Mouse (Mus musculus) frontal cortex, postnatal 25 days (tissue): ENCODE measurements around the gene Wipi1.
"Not testable (repeated sequence)": the region's sequence is repeated elsewhere in the genome, so short reads cannot be mapped to it uniquely, and the experiment has no call there.

ENCODE experiments used
- DNase-seq, 2 experiments: peaks; one replicate each; pipeline ENCODE4 v3.0.0; 2022; ENCODE audit warnings: low spot score in 2 of 2

Wipi1 gene

DNA sequence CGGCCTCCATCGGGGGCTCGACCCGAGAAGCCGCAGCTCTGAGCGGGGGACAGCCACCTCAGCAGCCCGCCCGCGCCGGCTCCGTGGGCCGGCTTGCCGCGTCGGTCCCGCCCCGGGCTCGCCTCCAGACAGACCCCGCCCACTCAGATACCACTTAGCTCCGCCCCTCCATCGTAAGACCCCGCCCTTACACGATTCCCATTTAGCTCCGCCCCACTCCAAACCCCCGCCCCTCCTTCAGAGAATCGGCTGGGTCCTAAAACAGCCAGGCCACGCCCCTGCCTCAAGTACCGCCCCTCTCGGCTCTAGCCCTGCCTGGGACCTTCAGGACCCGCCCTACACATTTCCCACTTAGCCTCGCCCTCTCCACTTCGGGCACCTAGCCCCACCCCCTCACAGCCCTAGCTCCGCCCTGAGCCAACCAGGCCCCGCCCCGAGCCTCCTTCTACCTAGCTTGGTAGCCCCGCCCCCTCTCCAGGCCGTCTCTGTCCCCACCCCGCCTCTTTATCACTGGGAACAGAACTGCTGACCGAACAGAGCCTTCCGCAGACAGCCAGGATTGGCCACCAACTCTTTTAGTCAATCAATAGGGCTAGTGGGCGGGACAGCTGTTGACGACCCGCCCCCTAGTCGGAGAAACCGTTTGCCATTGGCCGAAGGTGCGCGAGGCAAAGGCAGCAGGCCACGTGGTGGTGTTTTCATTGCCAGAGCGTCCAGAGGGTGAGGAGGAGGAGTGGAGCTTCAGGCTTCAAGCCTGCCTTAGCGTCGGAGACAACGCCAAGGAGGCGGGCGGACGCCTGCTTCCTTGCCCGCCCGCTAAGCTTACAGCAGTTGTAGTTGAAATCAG is at the start of gene Wipi1:
Wipi1 (minus strand) TSS at position 665 of the 847 bp plus-strand sequence.
- peak; percentile 88 to 95 for DNase-seq

DNA sequence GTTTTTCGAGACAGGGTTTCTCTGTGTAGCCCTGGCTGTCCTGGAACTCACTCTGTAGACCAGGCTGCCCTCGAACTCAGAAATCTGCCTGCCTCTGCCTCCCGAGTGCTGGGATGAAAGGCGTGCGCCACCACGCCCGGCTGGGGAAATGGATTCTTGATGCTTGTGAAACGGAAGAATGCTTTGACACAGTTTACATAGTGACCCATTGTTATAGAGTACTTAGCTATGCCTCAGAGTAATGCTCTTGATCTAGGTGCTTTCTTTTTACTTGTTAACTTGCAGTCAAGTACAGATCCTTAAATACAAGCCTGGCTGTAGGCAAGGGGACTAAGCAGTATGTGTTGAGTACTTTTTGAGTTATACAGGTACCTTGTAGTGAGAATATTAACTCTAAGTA is 48.8 kb upstream of the Wipi1 start:
- DNase-seq, result not testable (repeated sequence)

DNA sequence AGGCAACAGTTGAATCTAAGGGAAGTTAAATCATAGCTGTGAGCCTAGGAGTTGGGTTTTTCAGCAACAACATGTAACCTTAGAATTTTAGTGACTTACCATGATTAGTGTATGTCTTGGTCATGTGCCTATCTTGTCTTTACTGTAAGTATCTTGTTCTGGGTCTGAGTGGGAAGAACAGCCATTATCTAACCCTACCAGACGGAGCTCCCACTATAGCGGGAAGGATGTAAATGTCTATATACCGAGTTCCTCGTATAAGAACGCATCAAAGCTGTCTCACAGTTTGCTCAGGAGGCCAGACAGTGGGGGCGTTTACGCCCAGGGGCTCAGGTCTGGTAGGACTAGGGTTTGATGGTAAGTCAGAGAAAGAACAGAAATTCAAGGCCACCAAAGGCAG is 44.5 kb upstream of the Wipi1 start:
- no peak for DNase-seq

DNA sequence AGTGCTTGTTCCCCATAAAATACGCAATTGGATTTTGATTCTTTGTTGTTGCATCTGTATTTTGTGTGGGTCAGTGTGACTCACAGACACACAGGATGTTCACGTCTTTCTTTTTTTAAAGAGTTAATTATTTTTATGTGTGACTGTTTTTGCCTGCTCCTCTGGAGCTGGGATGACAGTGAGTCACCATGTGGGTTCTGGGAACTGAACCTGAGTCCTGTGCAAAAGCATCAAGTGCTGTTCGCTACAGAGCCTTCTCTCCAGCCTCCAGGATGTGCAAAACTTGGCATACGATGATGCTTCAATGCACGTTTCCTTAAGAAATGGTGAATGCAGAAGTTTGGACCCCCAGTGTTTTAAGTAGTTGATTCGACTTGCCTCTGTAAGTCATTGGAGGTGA is 42.8 kb upstream of the Wipi1 start:
- DNase-seq, result no peak

DNA sequence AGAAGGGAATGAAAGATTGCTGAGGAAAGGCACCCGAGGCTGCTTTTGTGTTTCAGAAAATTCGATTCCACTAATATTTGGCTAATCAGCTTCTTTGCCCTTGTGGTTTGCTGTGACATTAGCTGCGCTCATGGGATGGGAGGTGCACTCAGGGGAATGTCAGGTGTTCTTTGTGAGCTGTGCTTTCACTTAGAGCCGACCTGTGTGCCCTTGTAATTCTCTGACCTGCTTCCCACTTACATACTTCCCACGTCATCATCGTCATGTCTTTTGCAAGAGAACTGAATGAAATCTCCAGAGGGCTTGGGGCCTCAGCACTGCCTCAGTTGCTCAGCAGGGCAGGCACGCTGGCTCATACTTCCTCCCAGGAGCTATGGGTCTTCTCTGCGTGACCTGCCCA is 41.4 kb upstream of the Wipi1 start:
- no peak for DNase-seq

DNA sequence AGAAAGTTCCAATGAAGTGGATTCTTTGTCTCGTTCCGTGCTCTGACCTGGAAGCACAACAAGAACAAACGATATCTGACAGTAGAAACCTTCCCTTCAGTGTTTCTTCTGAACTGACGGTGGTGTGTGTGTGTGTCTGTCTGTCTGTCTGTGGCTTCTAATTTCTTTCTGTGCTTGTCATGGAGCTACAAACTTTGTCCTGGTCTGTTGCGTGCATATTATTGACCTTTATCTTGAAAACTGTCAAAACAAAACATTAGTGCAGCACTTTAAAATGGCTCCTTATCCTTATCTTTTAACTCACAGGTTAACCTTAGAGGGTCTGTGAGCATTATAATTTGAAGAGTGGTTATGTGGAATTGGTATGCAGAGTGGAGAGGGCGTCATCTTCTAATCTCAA is 40.7 kb upstream of the Wipi1 start:
- no peak for DNase-seq

DNA sequence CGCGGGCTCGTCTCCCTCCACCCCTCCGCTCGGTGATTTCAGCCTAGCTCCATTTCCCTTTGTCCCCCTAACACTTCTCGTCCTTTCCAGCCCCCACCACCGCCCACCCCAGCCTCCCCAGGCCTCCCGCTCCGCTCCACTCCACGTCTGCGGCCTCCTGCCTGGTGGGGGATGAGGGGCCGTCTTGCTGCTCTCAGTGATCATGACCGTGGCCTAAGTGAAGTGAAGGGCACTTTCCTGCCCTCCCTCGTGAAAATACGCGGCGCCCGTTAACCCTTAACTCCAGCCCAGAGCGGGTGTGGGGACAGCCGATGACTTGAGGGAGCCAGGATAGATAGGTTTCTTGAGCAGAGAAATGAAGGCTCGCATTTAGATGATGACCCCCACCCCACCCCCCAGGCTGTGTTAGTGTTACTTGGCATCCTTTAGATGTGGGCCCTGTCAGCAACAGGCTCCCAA is 39.8 kb upstream of the Wipi1 start:
- DNase-seq, result no peak

DNA sequence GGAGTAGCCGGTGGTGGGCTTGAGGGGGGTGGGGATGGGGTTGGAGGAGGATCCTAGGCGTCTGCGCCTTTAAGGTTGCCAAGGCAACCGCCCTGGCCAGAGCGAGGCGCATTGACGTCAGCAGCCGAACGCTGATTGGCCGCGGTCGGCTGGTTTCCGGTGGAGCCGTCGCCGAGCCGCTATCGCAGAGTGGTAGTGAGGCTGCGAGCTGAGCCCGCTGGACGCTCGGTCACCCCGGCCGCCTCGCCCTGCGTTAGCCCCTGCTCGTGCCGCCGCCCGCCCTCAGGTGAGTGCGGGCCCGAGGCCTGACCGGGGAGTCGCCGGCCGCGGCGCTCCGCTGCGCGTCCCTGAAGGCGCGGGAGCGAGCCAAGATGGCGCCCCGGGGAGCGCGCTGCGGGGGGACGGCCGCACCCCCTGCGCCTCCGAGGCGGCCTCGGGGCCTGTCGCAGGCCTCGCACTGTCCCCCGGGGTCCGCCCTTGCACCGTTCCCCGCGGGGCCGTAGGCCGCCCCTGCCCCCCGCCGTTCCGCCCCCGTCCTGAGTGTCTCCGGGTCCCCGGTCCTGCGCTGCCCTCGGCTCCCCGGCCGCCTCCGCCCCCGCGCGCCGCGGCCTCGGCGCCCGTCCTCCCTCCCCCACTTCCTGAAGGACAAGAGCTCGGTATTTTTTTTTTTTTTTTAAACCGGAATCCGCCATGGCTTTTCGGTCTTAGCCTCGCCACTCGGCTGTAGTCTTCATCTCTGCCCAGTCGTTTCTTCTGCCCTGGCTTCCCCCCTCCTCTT is 39.2 kb upstream of the Wipi1 start:
- peak; percentile 85 to 87 for DNase-seq

DNA sequence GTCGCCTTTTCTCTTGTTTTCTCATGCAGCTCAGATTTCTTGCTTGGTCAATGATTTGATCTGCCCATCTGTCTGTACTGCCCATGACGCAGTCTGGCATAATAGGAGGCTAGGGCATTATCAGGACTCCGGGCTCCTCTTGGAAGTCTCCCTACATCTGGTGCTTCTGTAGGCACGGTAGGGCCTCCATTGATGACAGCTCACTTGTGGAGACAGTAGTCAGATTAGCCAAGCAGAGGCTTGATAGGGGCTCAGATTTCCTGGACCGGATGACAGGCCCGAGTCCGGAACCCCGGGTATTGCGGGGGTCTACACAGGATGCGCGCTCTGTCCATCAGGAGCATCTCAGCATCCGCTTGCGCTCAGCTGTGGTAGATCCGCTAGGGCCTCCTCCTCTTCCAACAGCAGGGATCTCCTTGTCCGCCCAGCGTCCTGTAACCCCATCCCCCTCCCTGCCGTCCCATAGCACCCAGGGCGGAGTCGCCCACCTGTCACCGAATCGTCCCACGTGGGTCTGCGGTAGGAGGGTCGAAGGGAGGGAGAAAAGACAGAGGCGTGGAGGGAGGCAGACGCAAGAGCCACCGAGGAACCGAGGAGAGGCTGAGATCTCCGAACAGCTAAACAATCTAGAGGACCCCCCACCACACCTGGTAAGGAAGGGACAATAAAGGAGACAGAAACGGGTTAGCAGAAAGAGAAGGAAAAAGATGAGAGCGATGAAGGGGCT is 38.4 kb upstream of the Wipi1 start:
- DNase-seq, result peak; percentile 53 to 75

DNA sequence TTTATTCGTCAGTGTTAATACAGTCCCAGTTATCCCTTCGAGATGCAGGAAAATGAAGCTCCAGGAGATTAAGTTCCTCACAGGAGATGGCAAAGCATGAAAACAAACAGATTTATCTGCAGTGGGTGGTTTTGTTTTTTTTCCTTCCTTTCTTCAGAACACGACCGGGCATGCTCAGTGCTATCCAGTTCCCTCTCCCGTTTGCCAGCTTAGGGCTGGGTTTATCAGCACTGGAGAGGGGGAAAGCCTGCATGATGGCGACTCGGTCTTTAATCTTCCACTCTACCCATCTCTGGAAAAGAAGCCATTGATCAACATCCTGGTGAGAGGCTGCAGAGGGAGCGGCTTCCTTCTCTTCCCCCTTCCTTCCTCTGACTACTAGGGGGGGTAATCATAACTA is 37.4 kb upstream of the Wipi1 start, which contains the start of gene Prkar1a:
Prkar1a (plus strand) TSS at position 200 of the 400 bp plus-strand sequence.
- no peak for DNase-seq

DNA sequence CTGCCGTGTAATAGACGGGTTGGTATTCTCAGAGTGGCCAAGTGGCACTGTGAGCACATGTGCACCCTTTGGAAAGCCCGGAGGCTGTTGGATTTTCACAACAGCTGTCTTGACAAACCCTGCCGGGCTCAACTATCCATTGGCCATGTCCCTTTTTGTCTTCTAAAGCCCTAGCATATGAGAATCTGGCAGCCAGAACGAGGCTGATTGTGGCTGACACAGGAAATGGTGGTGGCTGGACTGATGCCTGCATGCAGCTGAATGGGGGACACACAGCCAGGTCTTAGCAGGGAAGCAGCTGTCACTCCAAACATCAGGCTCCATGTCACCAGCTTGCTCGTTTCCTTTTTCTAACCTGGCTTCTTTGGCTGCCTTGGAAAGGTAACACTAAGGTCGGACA is 36.7 kb upstream of the Wipi1 start:
- DNase-seq, result no peak

DNA sequence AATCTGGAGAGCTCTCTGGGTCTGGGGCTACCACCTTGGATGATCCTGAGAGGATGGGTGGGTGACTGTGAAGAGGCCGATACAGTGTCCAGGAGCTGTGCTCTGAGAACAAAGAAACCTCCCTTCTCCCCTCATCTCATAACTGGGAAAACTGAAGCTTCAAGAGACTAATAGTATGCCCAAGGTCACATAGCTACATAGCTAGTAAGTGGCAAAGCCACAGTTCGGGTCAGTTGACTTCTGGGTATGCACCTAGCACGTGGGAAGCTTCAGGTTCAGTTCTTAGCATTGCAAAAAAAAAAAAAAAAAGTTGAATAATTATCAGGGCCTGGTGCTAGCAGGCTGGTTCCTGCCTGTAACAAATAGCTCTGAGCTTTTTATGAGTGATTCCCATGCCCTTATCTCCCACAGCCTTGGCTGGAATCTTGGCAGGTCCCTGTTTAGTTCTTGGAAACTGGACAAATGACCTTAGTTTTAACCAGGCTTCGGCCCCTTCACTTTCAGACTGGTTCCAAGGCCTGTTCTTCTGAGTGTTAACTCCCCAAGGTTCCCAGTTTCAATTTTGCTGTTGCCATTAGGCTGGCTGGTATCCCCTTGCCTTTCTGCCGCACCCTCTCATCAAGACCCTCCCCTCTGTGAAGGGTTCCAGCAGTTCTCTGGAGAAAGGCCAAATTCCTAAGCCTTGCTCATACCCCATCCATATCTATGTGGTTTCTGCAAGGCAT is 29.9 kb upstream of the Wipi1 start:
- DNase-seq, result no peak

DNA sequence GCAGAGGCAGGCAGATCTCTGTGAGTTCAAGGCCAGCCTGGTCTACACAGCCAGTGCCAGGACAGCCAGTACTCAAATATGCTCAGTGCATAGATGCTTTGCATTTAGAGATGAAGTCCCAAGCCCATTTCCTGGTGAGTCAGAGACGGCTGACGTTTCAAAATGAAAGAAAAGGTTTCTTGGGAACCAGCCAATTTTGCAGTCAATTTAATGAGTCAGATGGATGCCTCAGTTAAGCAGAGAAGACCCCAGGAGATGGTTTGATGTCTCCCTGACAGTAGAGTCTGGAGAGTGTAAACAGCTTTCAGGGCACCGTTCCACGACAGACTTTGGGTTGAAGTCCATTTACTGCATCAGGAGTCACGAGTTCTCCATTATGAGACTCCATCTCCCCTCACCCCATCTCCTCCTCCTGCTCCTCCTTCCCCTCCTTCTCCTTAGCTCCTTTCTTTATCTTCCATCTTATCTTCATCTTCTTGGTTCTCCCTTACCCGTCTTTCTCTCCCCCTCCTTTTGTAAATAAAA is 24.2 kb upstream of the Wipi1 start:
- no peak for DNase-seq

DNA sequence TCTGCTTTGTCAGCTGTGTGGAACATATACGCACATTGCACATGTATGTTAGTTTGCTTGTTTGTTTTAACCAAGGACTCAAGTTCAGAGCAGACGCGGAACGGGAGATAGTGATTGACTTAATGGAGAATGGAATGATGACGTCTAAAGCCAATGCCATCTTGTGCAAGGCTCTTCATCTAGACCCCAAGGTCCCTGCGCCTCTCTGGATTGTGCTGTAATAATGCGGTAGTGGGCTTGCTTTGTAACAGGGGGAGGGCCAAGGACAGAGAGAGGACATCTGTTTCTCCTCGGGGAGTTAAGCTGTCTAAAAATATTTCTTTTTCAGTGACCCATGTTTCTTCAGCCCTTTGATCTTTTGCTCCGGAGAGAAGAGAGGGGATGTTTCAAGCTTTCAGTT is 23.2 kb upstream of the Wipi1 start:
- DNase-seq, result no peak

DNA sequence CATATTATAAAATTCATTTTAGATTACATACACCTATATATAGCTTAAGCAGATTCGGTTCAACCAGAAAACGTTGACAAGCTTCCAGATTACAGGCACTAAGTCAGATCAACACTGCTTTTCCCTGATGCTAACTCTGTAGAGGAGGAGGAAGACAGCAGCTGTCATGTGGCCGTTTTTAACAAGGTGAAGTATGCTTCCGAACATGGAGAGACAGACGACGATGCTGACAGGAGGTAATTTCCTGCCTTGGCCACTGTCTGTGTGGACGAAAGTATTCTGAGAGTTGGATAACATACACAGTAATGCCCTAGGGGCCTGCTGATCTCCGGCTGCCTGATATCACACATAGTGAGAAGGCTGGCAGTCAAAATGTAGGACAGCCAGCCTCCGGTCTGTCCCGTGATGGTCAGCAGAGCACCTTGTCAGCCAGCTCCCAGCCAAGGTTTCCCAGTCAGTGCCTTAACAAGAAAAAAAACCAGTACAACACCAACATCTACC is 17.3 kb upstream of the Wipi1 start:
- no peak for DNase-seq

DNA sequence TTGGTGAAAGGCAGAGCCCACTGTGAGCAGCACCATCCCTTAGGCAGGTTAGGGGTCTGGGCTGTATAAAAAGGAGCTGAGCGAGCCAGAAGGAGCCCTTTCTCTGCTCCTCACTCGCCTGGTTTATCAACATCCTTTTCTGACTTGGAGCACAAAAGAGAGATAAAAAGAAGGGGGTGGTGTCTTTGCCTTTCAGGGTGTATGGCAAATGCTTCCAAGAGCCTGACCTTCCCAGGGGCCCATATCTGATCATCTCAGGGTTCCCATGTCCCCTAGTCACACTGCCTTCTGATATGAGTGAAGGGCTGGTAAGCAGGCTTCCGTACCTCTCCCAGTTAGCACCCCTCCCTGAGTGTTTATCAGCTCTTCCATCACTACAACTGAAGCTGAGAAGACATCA is 16.3 kb upstream of the Wipi1 start:
- no peak for DNase-seq

DNA sequence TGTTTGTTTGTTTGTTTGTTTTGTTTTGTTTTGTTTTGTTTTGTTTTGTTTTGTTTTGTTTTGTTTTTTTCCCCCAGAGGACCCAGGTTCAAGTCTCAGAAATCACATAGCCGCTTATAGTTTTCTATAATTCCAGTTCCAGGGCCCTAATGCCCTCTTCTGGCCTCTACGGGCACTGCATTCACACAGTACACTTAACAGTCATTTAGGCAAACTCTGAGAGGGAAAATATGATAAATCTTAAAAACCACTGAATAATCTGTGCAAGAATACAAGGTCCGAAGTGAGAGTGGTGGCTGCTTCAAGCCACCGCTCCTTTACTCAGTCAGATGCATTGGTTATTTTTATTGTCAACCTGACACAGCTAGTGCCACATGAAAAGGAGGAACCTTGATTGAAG is 15.9 kb upstream of the Wipi1 start:
- no peak for DNase-seq

DNA sequence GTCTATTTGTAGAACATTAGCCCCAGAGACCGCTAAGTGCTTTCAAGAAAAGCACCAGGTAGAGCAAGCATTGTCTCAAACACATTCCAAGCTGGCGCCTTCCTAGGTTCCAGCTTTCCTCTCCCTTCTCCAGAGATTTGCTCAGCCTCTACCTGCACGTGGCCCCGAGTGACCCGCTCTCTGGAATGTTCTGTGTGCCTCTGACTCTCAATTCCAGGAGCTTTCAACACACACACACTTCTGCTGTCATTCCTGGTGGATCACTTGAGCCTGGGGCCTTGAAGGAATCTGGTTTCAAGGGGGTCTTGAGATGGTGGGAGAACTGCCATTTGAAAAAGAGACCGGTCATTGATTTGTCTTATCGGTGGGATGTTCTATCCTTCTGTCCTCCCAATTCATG is 11.5 kb upstream of the Wipi1 start:
- DNase-seq, result no peak

DNA sequence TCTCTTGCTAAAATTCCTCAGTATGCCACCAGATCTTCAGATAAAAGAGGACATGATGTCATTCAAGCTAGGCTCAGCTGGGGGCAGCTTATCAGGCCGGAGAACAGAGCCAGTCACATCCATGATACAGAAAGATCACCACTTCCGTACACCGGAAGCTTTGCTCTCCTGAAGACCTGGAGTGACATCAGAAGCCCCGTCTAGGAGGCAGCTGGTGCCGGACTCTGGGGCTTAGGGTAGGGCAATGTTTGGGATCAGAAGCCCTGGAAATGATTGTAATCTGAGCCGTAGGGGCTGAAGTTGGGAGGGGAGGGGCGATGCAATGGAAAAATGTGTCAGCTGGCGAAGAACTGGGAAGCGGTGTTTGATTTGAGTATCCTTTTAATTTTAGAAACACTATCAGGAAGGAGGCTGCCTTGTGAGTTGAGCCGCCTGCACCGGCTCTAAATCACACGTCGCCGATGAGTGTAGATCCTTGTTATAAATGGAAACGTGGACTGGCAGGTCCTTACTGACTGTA is 10.8 kb upstream of the Wipi1 start:
- DNase-seq, result no peak

DNA sequence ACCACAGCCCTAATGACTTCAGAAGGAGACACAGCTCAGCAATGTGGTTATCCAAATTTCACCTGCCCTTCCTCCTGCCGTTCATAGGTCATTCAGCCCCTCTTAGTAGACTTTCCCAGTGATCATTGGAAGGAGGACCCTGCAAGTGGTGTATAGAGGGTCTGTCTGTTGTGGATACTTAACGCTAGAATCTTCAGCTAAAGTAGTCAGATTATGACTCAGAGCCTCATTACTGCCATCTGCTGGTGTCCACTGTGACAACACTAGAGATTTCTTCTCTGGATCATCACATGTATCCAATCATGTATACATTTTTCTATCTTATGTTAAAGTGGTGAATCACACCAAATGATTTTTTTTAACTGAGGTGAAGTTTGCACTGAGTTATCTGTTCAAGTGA is 9.4 kb upstream of the Wipi1 start:
- peak; percentile 52 to 57 for DNase-seq

DNA sequence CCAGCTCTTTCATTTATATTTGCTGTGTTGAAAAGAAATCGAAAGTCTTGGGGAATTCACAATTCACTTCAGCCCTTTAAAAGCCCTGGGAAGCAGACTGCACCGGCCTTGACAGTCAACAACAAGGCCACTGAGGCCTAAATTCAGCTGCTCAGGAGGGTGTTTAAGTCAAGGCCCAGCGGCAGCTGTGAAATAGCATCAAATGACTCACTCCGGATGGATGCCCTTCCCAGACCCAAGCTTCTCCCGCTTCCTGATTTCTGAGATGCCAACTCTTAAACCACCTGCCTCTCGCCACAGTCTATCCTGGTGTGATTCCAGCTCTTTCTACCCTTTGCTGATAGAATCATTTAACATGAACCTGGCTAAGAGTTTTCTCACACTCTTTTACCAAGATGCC is 8.6 kb upstream of the Wipi1 start:
- DNase-seq, result no peak
